Mouse (Mus musculus) spleen, postnatal 36 days (tissue): ENCODE results near the gene Furin.

Source experiments
- DNase-seq, 2 experiments: peaks; one replicate each; pipeline ENCODE4 v3.0.0; 2022; ENCODE audit warnings: low spot score in 2 of 2, mixed read lengths in 1 of 2

Gene Furin

GRCm38 (mm10) chr7:80343270-80344018, 61.8 kb downstream of the Furin start:
- DNase-seq = no peak

DNA sequence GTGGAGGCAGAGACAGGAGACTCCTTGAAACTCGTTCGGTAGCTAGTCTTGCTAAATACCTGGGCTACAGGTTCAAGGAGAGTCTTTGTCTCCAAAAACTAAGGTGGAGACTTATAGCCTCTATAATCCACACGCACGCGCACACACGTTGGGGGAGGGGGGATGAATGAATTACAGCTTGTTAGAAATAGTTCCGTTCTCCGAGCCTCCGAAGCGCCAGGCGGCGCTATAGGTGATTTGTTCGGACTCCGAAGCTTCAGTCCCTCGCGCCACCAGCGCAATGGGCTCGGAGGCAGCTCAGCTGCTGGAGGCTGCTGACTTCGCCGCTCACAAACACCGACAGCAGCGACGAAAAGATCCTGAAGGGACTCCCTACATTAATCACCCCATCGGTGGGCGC, 62.4 kb downstream of the Furin start, which contains the start of gene Hddc3:
Gene Hddc3 (plus strand): TSS at position 247 of the 400 bp plus-strand sequence.
- DNase-seq = peak; percentile 88 to 93

- DNase-seq = no peak
Observed at GRCm38 (mm10) chr7:80341793-80342192, 63.4 kb downstream of the Furin start.

GRCm38 (mm10) chr7:80340793-80341192, 64.4 kb downstream of the Furin start, which contains the start of gene Unc45a:
TSS of gene Unc45a (minus strand) at chr7:80341005.
- peak; percentile 81 to 84 for DNase-seq

GRCm38 (mm10) chr7:80339793-80340628, 65.2 kb downstream of the Furin start:
- DNase-seq = peak; percentile 98 to 99

GRCm38 (mm10) chr7:80339371-80339770, 65.9 kb downstream of the Furin start:
- peak in 1 of 2 experiments; percentile 26 for DNase-seq
